Comparison of ENCODE assay signal across 8 mouse cellular contexts in the genomic region with DNA sequence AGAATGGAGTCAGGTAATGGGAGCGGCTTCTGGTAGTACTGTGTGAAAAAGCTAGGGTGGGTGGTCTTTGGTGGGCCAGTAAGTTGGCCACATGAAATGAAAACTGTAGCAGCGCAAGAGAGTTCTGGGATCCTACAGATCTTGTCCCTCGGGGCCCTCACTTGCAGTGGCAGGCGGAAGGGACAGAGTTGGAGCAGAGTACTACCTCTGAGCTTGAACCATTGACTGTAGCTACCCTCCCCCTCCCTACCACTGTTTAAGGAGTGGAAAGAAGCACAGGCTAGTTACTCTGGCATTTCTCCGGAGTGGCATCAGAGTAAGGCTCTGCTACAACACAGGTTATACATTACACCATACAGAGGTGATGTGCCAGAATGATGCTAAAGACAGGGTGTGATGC. TPM values are rescaled to one million over a fixed set of nuclear protein-coding genes. Genes with fewer than 3 reads are reported as not detected.
A peak's percentile ranks its signal among the peaks of the same experiment; 100 is the strongest.
DNase-seq lines count a peak whose midpoint lies in the region; ATAC-seq and TF ChIP-seq lines count a peak whose summit lies in the region.

No protein-coding gene starts in this region.

- H3K9ac ChIP-seq in lung, embryonic 15.5 days, result 0 out of 2 replicates have a peak overlapping the region, but pooled peaks have one; percentile 23
- no peak overlapping the region for H3K9ac ChIP-seq in limb, embryonic 12.5 days (replicated peaks)

- H3K27ac ChIP-seq in lung, embryonic 15.5 days, result no peak overlapping the region
- no peak overlapping the region for H3K27ac ChIP-seq in embryonic fibroblast, embryonic 13.5 days (ENCODE audit: insufficient read depth, low read length)
- H3K27ac ChIP-seq in limb, embryonic 12.5 days, result no peak overlapping the region
- H3K27ac ChIP-seq in olfactory bulb, adult 2 months (ENCODE audit: insufficient read depth, low read depth, low read length), result no peak overlapping the region; the same call in 1 of the 2 replicates

- no peaks in the 10 kb centered on the region for H3K4me1 ChIP-seq in lung, embryonic 15.5 days
- H3K4me1 ChIP-seq in embryonic fibroblast, embryonic 13.5 days (ENCODE audit: control insufficient read depth, insufficient read depth, low read length), result no peaks in the 10 kb centered on the region
- no peaks in the 10 kb centered on the region for H3K4me1 ChIP-seq in limb, embryonic 12.5 days (replicated peaks)
- no peaks in the 10 kb centered on the region for H3K4me1 ChIP-seq in olfactory bulb, adult 2 months (ENCODE audit: control insufficient read depth, insufficient read depth, low read length)

- TF ChIP-seq POLR2A in embryonic fibroblast, embryonic 13.5 days (IDR thresholded peaks at IDR 0.05; ENCODE audit: low read depth, low read length), result no peak
- no peak for TF ChIP-seq POLR2A in olfactory bulb, adult 2 months (IDR thresholded peaks at IDR 0.05; ENCODE audit: insufficient read depth, low read depth, low read length)

- H3K36me3 ChIP-seq in lung, embryonic 15.5 days, result no peaks in the 10 kb centered on the region
- no peaks in the 10 kb centered on the region for H3K36me3 ChIP-seq in limb, embryonic 12.5 days

- peaks cover 9% of the 10 kb centered on the region; the same call in 1 of the 2 replicates for H3K27me3 ChIP-seq in lung, embryonic 15.5 days
- H3K27me3 ChIP-seq in limb, embryonic 12.5 days, result peaks cover 25% of the 10 kb centered on the region

- WGBS in lung, embryonic 15.5 days, result 15% methylated on average over 5 of the region's 5 CpGs
- WGBS in limb, embryonic 12.5 days, result 22% methylated on average over 5 of the region's 5 CpGs
- 12% methylated on average over 5 of the region's 5 CpGs for WGBS in olfactory bulb, adult 2 months

- no peak for TF ChIP-seq CTCF in embryonic fibroblast, embryonic 13.5 days (IDR thresholded peaks at IDR 0.05; ENCODE audit: borderline replicate concordance, insufficient read depth, low read length)
- TF ChIP-seq CTCF in olfactory bulb, adult 2 months (IDR thresholded peaks at IDR 0.05; ENCODE audit: insufficient read depth, low read depth, low read length), result no peak

- DNase-seq in lung, postnatal 10 days, result no peak
- no peak for DNase-seq in urinary bladder, postnatal 25 days (ENCODE audit: low spot score)
- no peak for DNase-seq in cerebellum, postnatal 14 days
- no peak for DNase-seq in cerebellum, postnatal 36 days

- no peaks in the 10 kb centered on the region for H3K9me3 ChIP-seq in lung, embryonic 15.5 days
- no peaks in the 10 kb centered on the region for H3K9me3 ChIP-seq in limb, embryonic 12.5 days

- peak overlapping the region; percentile 57 for H3K4me2 ChIP-seq in lung, embryonic 15.5 days
- H3K4me2 ChIP-seq in limb, embryonic 12.5 days, result peak overlapping the region; percentile 55

- peak overlapping the region; percentile 56 for H3K4me3 ChIP-seq in lung, embryonic 15.5 days
- peak overlapping the region; percentile 86 for H3K4me3 ChIP-seq in embryonic fibroblast, embryonic 13.5 days (ENCODE audit: insufficient read depth, low read length)
- peak overlapping the region; percentile 47 for H3K4me3 ChIP-seq in limb, embryonic 12.5 days (replicated peaks)
- peak overlapping the region; percentile 73 for H3K4me3 ChIP-seq in olfactory bulb, adult 2 months (ENCODE audit: insufficient read depth, low read depth, low read length)

- ATAC-seq in lung, embryonic 15.5 days (ENCODE audit: borderline replicate concordance, extremely low read depth, low FRiP score, low TSS enrichment), result peak; percentile 68
- ATAC-seq in limb, embryonic 12.5 days (ENCODE audit: insufficient number of reproducible peaks, insufficient read depth, low FRiP score, low TSS enrichment, low read depth), result peak; percentile 69

RNA-seq across cellular contexts. Expression of a gene that starts 0.3 kb away (rescaled TPM):
- 16.4 and 17.1 TPM in 2 replicates for polyA plus RNA-seq in lung, embryonic 15.5 days (2015; fragmentation: Nextera tagmentation; extraction: Ambion mirVana)
- polyA plus RNA-seq in embryonic fibroblast, embryonic 13.5 days (2011; ENCODE audit: insufficient read length, low read depth, missing spikeins), result 19.1 and 22.5 TPM in 2 replicates
- polyA plus RNA-seq in limb, embryonic 12.5 days (2016; fragmentation: Nextera tagmentation; extraction: Ambion mirVana), result 15.2 and 15.6 TPM in 2 replicates
- polyA plus RNA-seq in olfactory bulb, adult 2 months (2012; ENCODE audit: insufficient read depth, insufficient read length, low replicate concordance, missing spikeins), result not detected in 2 replicates

RNA-seq across cellular contexts. Expression of a gene that starts 0.4 kb away (rescaled TPM):
- 49.9 and 50.0 TPM in 2 replicates for polyA plus RNA-seq in lung, embryonic 15.5 days (2015; fragmentation: Nextera tagmentation; extraction: Ambion mirVana)
- 26.3 and 28.4 TPM in 2 replicates for polyA plus RNA-seq in embryonic fibroblast, embryonic 13.5 days (2011; ENCODE audit: insufficient read length, low read depth, missing spikeins)
- polyA plus RNA-seq in limb, embryonic 12.5 days (2016; fragmentation: Nextera tagmentation; extraction: Ambion mirVana), result 40.2 and 40.4 TPM in 2 replicates
- not detected in 2 replicates for polyA plus RNA-seq in olfactory bulb, adult 2 months (2012; ENCODE audit: insufficient read depth, insufficient read length, low replicate concordance, missing spikeins)

RNA-seq across cellular contexts. Expression of a gene that starts 49.6 kb away (rescaled TPM):
- polyA plus RNA-seq in lung, embryonic 15.5 days (2015; fragmentation: Nextera tagmentation; extraction: Ambion mirVana), result 0.12 and 0.16 TPM in 2 replicates
- polyA plus RNA-seq in embryonic fibroblast, embryonic 13.5 days (2011; ENCODE audit: insufficient read length, low read depth, missing spikeins), result not detected in 2 replicates
- not detected in 2 replicates for polyA plus RNA-seq in limb, embryonic 12.5 days (2016; fragmentation: Nextera tagmentation; extraction: Ambion mirVana)
- polyA plus RNA-seq in olfactory bulb, adult 2 months (2012; ENCODE audit: insufficient read depth, insufficient read length, low replicate concordance, missing spikeins), result not detected in 2 replicates

Comparison
In these comparisons a context has a peak if more than half of its experiments do, and no peak if none do; other contexts are left out.
1. RNA of a gene that starts 0.3 kb away (polyA plus RNA-seq): 19.1 to 22.5 TPM in embryonic fibroblast, embryonic 13.5 days, 16.4 to 17.1 TPM in lung, embryonic 15.5 days and 15.2 to 15.6 TPM in limb, embryonic 12.5 days; not detected in olfactory bulb, adult 2 months; every median in the first group is over 10 times any median in the second.
2. RNA of a gene that starts 0.4 kb away (polyA plus RNA-seq): 49.9 to 50.0 TPM in lung, embryonic 15.5 days, 40.2 to 40.4 TPM in limb, embryonic 12.5 days and 26.3 to 28.4 TPM in embryonic fibroblast, embryonic 13.5 days; not detected in olfactory bulb, adult 2 months; every median in the first group is over 10 times any median in the second.
3. Peak in every context shown above with its lines, with median percentiles within 50 percentile points of each other: H3K4me3 ChIP-seq.